Mouse (Mus musculus): ENCODE measurements at regions not wholly inside any gene's neighbourhood (a gene's known extent, or its start where the extent isn't known, plus 50 kb on each side); places are given as distances from the start of the nearest gene placed in this dataset.
A peak's percentile ranks its signal among the peaks of the same experiment; 100 is the strongest.

- no peaks in the 10 kb centered on the region for H3K9me3 ChIP-seq
- H3K4me1 ChIP-seq (replicated peaks) = no peaks in the 10 kb centered on the region
- H3K9ac ChIP-seq (replicated peaks) = no peak overlapping the region
- no peaks in the 10 kb centered on the region for H3K36me3 ChIP-seq
- H3K4me3 ChIP-seq (replicated peaks) = no peak overlapping the region
- no peak for ATAC-seq
- no peaks in the 10 kb centered on the region for H3K27me3 ChIP-seq
- H3K4me2 ChIP-seq (replicated peaks) = no peak overlapping the region
- H3K27ac ChIP-seq = no peak overlapping the region
Observed at GRCm38 (mm10) chr12:37632368-37632767, 185.2 kb upstream of the Dgkb start.

GRCm38 (mm10) chr12:37633286-37633685 is 184.2 kb upstream of the Dgkb start:
- ATAC-seq = no peak
- Histone ChIP-seq H3K27ac (no peak overlapping the region), H3K27me3 (no peaks in the 10 kb centered on the region), H3K36me3 (no peaks in the 10 kb centered on the region), H3K9me3 (no peaks in the 10 kb centered on the region), H3K4me3 (replicated peaks) (no peak overlapping the region), H3K9ac (replicated peaks) (no peak overlapping the region), H3K4me1 (replicated peaks) (no peaks in the 10 kb centered on the region), H3K4me2 (replicated peaks) (no peak overlapping the region)
- 84% methylated on average over 4 of the region's 4 CpGs for WGBS

DNA sequence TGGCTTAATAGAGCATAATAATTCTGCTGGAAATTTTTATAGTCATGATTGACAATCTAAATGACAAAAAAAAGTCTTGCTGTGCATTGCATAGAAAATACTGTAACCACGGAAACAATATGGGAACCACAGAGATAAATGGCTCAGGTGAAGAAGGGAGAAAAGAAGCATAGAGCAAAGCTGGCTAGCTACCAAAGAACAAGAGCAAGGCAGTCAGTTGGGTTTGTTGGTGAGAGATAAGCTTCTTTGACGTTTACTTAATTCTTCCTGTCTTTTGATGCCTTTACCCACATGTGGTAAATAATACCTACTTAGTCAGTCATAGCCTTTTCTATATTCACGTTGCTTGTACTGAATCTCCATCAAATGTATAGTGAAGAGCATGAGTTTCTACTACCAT is 171.3 kb upstream of the Dgkb start:
- H3K4me1 ChIP-seq (replicated peaks) = no peaks in the 10 kb centered on the region
- H3K9ac ChIP-seq (replicated peaks) = no peak overlapping the region
- no peak overlapping the region for H3K4me2 ChIP-seq (replicated peaks)
- no peak overlapping the region for H3K27ac ChIP-seq
- no peak for ATAC-seq
- H3K27me3 ChIP-seq = no peaks in the 10 kb centered on the region
- 73% methylated on average over 3 of the region's 3 CpGs for WGBS
- H3K4me3 ChIP-seq (replicated peaks) = no peak overlapping the region
- no peaks in the 10 kb centered on the region for H3K36me3 ChIP-seq
- H3K9me3 ChIP-seq = no peaks in the 10 kb centered on the region

GRCm38 (mm10) chr12:37653287-37653686 is 164.2 kb upstream of the Dgkb start:
- 80% methylated on average over 4 of the region's 4 CpGs for whole genome bisulfite sequencing

DNA sequence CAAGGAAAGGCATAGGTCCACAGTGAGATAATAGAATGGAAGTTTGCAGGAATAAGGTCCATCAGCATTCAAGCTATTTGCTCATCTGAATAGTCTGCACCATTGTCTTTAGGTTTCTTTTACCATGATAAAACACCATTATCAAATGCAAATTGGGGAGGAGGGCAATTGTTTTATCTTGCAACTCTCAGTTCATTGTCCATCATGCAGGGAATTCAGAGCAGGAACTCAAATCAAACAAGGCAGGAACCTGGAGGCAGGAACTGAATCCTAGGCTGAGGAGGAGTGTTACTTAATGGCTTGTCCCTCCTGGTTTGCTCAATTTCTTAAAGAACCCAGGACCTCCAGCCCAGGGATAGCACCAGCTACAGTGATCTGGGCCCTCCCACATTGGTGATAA is 163.3 kb upstream of the Dgkb start:
- no peaks in the 10 kb centered on the region for H3K27me3 ChIP-seq

More at GRCm38 (mm10) chr12:37653287-37653686, 164.2 kb upstream of the Dgkb start:
- ATAC-seq = no peak
- Histone ChIP-seq H3K4me3 (replicated peaks) (no peak overlapping the region), H3K9me3 (no peaks in the 10 kb centered on the region), H3K9ac (replicated peaks) (no peak overlapping the region), H3K27me3 (no peaks in the 10 kb centered on the region), H3K4me1 (replicated peaks) (no peaks in the 10 kb centered on the region), H3K4me2 (replicated peaks) (no peak overlapping the region), H3K36me3 (no peaks in the 10 kb centered on the region), H3K27ac (no peak overlapping the region)

GRCm38 (mm10) chr12:37660016-37660415 is 157.5 kb upstream of the Dgkb start:
- no peak for ATAC-seq
- Histone ChIP-seq H3K4me3 (replicated peaks) (no peak overlapping the region), H3K9me3 (no peaks in the 10 kb centered on the region), H3K36me3 (no peaks in the 10 kb centered on the region), H3K27ac (no peak overlapping the region), H3K4me1 (replicated peaks) (no peaks in the 10 kb centered on the region), H3K4me2 (replicated peaks) (no peak overlapping the region), H3K9ac (replicated peaks) (no peak overlapping the region), H3K27me3 (no peaks in the 10 kb centered on the region)
- 84% methylated on average over 1 of the region's 1 CpGs for WGBS

More for the DNA sequence above, 163.3 kb upstream of the Dgkb start:
- ATAC-seq = no peak
- no peak overlapping the region for H3K9ac ChIP-seq (replicated peaks)
- no peak overlapping the region for H3K27ac ChIP-seq
- H3K4me2 ChIP-seq (replicated peaks) = no peak overlapping the region
- no peaks in the 10 kb centered on the region for H3K9me3 ChIP-seq
- H3K36me3 ChIP-seq = no peaks in the 10 kb centered on the region
- H3K4me1 ChIP-seq (replicated peaks) = no peaks in the 10 kb centered on the region
- no peak overlapping the region for H3K4me3 ChIP-seq (replicated peaks)

DNA sequence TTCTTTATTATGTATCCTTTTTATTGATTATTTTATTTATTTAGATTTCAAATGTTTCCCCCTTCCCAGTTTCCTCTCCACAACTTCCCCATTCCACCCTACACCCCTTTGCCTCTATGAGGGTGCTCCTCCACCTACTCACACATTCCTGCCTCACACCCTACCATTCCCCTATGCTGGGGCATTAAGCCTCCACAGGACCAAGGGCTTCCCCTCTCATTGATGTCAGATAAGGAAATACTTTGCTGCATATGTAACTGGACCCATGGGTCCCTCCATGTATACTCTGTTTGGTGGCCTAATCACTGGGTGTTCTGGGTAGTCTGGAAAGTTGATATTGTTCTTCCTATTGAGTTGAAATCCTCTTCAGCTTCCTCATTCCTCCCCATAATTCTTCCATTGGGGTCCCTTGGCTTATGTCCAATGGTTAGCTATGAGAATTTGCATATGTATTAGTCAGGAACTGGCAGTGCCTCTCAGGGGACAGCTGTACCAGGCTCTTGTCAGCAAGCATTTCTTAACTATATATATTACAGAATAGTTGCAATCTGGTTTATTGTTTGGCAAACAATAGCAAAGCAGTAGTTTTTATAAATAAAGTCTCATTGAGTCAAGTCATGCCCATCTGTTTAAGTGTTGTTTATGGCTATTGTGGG is 134.9 kb upstream of the Dgkb start:
- no peak overlapping the region for H3K4me2 ChIP-seq (replicated peaks)
- peak; percentile 67; the same call in 1 of the 2 replicates for ATAC-seq

DNA sequence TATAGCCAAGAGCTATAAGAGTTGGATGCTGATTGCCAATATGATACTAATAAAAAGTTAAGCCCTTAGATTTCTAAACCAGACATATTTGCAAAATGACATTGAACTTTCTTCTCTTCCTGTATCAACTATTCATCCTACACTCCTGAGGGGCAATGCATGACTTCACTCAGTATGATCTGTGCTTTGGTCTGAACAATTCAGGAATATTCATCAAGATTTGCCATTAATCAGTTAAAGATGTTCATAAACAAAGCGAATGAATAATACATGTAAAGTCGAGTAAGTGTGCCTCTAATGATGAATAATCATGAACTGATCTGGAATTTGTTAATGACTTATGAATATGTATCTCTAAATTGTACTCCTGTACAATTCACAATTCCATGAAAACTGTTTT is 124.9 kb upstream of the Dgkb start:
- Histone ChIP-seq H3K9ac (replicated peaks) (no peak overlapping the region), H3K4me1 (replicated peaks) (no peaks in the 10 kb centered on the region), H3K36me3 (no peaks in the 10 kb centered on the region), H3K27me3 (no peaks in the 10 kb centered on the region), H3K4me3 (replicated peaks) (no peak overlapping the region), H3K27ac (no peak overlapping the region), H3K9me3 (no peaks in the 10 kb centered on the region), H3K4me2 (replicated peaks) (no peak overlapping the region)
- WGBS = 69% methylated on average over 2 of the region's 2 CpGs
- 0 out of 2 replicates have a peak, but pooled peaks have one; percentile 24 for ATAC-seq

More for the DNA sequence above, 134.9 kb upstream of the Dgkb start:
- H3K4me3 ChIP-seq (replicated peaks) = no peak overlapping the region
- H3K4me1 ChIP-seq (replicated peaks) = 0 out of 2 replicates have a peak, but pooled peaks cover 6% of the 10 kb centered on the region
- H3K9me3 ChIP-seq = no peaks in the 10 kb centered on the region
- H3K9ac ChIP-seq (replicated peaks) = no peak overlapping the region
- H3K27ac ChIP-seq = no peak overlapping the region
- H3K36me3 ChIP-seq = no peaks in the 10 kb centered on the region
- no peaks in the 10 kb centered on the region for H3K27me3 ChIP-seq

Data from midbrain, embryonic 13.5 days (tissue).